Mouse (Mus musculus) kidney, adult 2 months (tissue): Measurements from ENCODE around the gene Snx29.

Source experiments
- CTCF ChIP-seq: fragments of 200-500 bp; conservative IDR thresholded peaks from 2 replicates; pipeline ENCODE4 v1.5.1; 2011; ENCODE audit warnings: low read depth, mild to moderate bottlenecking, control low read depth, low read length, moderate library complexity, mixed read lengths; ENCODE audit not compliant: insufficient read depth, insufficient read length
- POLR2A ChIP-seq: fragments of 200-500 bp; IDR thresholded peaks from one replicate; pipeline ENCODE4 v1.6.1; 2011; ENCODE audit warnings: low read depth, low read length, control low read depth

- no peak for TF ChIP-seq CTCF
- TF ChIP-seq POLR2A = no peak
These were observed 172.2 kb downstream of the Snx29 start for GRCm38 (mm10) chr16:11494895-11495294.
